Mouse (Mus musculus): ENCODE data around the gene Selenoh. TPM values are rescaled to one million over a fixed set of nuclear protein-coding genes. Genes with fewer than 3 reads are reported as not detected.

Selenoh gene
- polyA plus RNA-seq, 1 experiment, result 129 TPM

DNA sequence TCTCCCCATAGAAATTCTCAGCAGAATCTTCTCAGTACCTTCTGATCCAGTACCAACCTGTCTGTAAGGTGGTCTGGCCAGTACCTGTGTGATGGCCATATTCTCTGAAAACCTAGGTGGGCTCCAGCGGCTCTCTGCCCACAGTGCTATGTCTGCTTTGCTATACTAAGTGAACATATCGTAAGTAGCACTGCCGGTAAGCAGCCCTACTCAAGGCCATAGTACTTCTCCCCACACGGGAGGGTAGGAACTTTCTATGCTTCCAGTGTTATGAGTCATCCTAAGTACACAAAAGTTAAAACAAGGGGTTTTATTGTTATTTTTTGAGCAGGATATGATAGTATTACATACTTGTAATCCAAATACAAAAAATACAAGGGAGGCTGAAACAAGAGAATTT is 36.6 kb downstream of the Selenoh start:
- H3K79me2 ChIP-seq (ENCODE audit: control insufficient read depth, insufficient read depth), result peaks cover 94% of the 10 kb centered on the region
- no peaks in the 10 kb centered on the region for H3K27me3 ChIP-seq (ENCODE audit: control insufficient read depth, insufficient read depth, insufficient read length)
- peak overlapping the region; percentile 100 for H3K4me2 ChIP-seq (ENCODE audit: low read depth)
- H3ac ChIP-seq (ENCODE audit: control insufficient read depth, insufficient read length), result no peak overlapping the region
- H3K36me3 ChIP-seq (ENCODE audit: control insufficient read depth, insufficient read depth), result no peaks in the 10 kb centered on the region
- no peak for TF ChIP-seq MAX (IDR thresholded peaks at IDR 0.05; ENCODE audit: low read depth)
- TF ChIP-seq TCF3 (IDR thresholded peaks at IDR 0.05; ENCODE audit: insufficient read length, low read depth), result no peak
- no peak for TF ChIP-seq MYOD1 (IDR thresholded peaks at IDR 0.05; ENCODE audit: control insufficient read depth in 1 of 3, insufficient read length in 2 of 3, low read depth in 2 of 3)
- TF ChIP-seq REST (IDR thresholded peaks at IDR 0.05; ENCODE audit: insufficient read depth, insufficient read length), result no peak
- H3K4me3 ChIP-seq, result peak overlapping the region; percentile 12

DNA sequence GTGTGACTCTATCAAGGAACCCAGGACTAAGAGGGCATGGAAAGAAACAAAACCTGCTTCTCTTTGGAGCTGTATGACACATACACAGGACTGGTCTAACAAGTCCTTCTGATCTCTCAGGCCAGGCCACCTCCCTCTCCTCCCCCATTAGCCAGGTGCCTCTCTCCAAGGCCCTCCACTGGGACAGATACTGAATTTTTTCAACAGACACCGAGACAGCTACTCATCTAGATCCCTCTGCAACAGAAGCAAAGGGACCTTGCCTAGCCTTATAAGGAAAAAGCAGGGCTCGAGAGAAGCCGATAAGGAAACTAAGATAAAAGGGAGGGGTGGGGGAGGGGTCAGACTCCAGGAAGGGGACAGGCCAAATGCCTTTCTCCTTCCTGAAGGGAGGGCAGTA is 37.6 kb downstream of the Selenoh start:
- H3K4me2 ChIP-seq (ENCODE audit: low read depth), result peak overlapping the region; percentile 100
- peaks cover 94% of the 10 kb centered on the region for H3K79me2 ChIP-seq (ENCODE audit: control insufficient read depth, insufficient read depth)
- H3ac ChIP-seq (ENCODE audit: control insufficient read depth, insufficient read length), result no peak overlapping the region
- H3K4me3 ChIP-seq, result no peak overlapping the region
- H3K36me3 ChIP-seq (ENCODE audit: control insufficient read depth, insufficient read depth), result no peaks in the 10 kb centered on the region
- H3K27me3 ChIP-seq (ENCODE audit: control insufficient read depth, insufficient read depth, insufficient read length), result no peaks in the 10 kb centered on the region
- TF ChIP-seq MAX (IDR thresholded peaks at IDR 0.05; ENCODE audit: low read depth) (no peak), CEBPB (IDR thresholded peaks at IDR 0.05; ENCODE audit: insufficient read depth, poor library complexity, severe bottlenecking) (no peak), MYOD1 (IDR thresholded peaks at IDR 0.05; ENCODE audit: control insufficient read depth in 1 of 3, insufficient read length in 2 of 3, low read depth in 2 of 3) (no peak), TCF12 (IDR thresholded peaks at IDR 0.05; ENCODE audit: insufficient read depth, poor library complexity, severe bottlenecking) (no peak), E2F4 (IDR thresholded peaks at IDR 0.05; ENCODE audit: insufficient read depth) (no peak), POLR2A (IDR thresholded peaks at IDR 0.05; ENCODE audit: insufficient read length, low read depth) (no peak), REST (IDR thresholded peaks at IDR 0.05; ENCODE audit: insufficient read depth, insufficient read length) (no peak), SRF (IDR thresholded peaks at IDR 0.05; ENCODE audit: control insufficient read depth, insufficient read length, low read depth) (no peak), MYOG (IDR thresholded peaks at IDR 0.05; ENCODE audit: control insufficient read depth in 1 of 3, insufficient read depth in 1 of 3, insufficient read length in 2 of 3, low read depth in 2 of 3) (no peak), USF1 (IDR thresholded peaks at IDR 0.05; ENCODE audit: low read depth) (no peak), POLR2AphosphoS2 (IDR thresholded peaks at IDR 0.05; ENCODE audit: insufficient read length, low read depth) (no peak), TCF3 (IDR thresholded peaks at IDR 0.05; ENCODE audit: insufficient read length, low read depth) (no peak)

GRCm38 (mm10) chr2:84632001-84632400 is 38.6 kb downstream of the Selenoh start:
- TF ChIP-seq TCF3 (IDR thresholded peaks at IDR 0.05; ENCODE audit: insufficient read length, low read depth) (no peak), MYOD1 (IDR thresholded peaks at IDR 0.05; ENCODE audit: control insufficient read depth in 1 of 3, insufficient read length in 2 of 3, low read depth in 2 of 3) (no peak), SRF (IDR thresholded peaks at IDR 0.05; ENCODE audit: control insufficient read depth, insufficient read length, low read depth) (no peak), MAX (IDR thresholded peaks at IDR 0.05; ENCODE audit: low read depth) (no peak), REST (IDR thresholded peaks at IDR 0.05; ENCODE audit: insufficient read depth, insufficient read length) (no peak)
- Histone ChIP-seq H3K36me3 (ENCODE audit: control insufficient read depth, insufficient read depth) (no peaks in the 10 kb centered on the region), H3K4me2 (ENCODE audit: low read depth) (no peak overlapping the region), H3K79me2 (ENCODE audit: control insufficient read depth, insufficient read depth) (peaks cover 94% of the 10 kb centered on the region), H3K4me3 (no peak overlapping the region), H3ac (ENCODE audit: control insufficient read depth, insufficient read length) (no peak overlapping the region), H3K27me3 (ENCODE audit: control insufficient read depth, insufficient read depth, insufficient read length) (no peaks in the 10 kb centered on the region)

DNA sequence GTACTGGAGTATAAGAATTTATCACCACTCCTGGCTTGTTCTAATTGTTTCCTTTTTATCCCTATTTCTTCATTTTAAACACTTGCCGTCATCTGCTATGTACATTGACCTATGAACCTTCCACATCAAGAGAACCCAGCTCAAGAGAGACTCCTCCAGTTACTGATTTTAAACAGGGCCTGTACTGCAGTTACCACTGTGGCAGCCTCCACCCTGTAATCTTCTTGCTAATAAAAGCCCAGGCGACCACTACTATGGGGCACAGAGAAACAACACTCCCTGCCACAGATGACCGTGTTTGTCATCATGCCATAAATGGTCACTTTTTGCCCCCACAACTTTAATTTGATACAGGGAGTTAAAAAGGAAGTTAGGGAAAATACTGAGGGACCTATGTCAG is 43.5 kb downstream of the Selenoh start:
- Histone ChIP-seq H3K4me2 (ENCODE audit: low read depth) (peak overlapping the region; percentile 24), H3K79me2 (ENCODE audit: control insufficient read depth, insufficient read depth) (peaks cover 100% of the 10 kb centered on the region), H3K4me3 (no peak overlapping the region), H3K27me3 (ENCODE audit: control insufficient read depth, insufficient read depth, insufficient read length) (no peaks in the 10 kb centered on the region), H3ac (ENCODE audit: control insufficient read depth, insufficient read length) (no peak overlapping the region), H3K36me3 (ENCODE audit: control insufficient read depth, insufficient read depth) (peaks cover 6% of the 10 kb centered on the region)
- TF ChIP-seq SRF (IDR thresholded peaks at IDR 0.05; ENCODE audit: control insufficient read depth, insufficient read length, low read depth) (no peak), MYOD1 (IDR thresholded peaks at IDR 0.05; ENCODE audit: control insufficient read depth in 1 of 3, insufficient read length in 2 of 3, low read depth in 2 of 3) (no peak), POLR2AphosphoS2 (IDR thresholded peaks at IDR 0.05; ENCODE audit: insufficient read length, low read depth) (no peak), MYOG (IDR thresholded peaks at IDR 0.05; ENCODE audit: control insufficient read depth in 1 of 3, insufficient read depth in 1 of 3, insufficient read length in 2 of 3, low read depth in 2 of 3) (no peak), TCF12 (IDR thresholded peaks at IDR 0.05; ENCODE audit: insufficient read depth, poor library complexity, severe bottlenecking) (no peak), USF1 (IDR thresholded peaks at IDR 0.05; ENCODE audit: low read depth) (no peak), E2F4 (IDR thresholded peaks at IDR 0.05; ENCODE audit: insufficient read depth) (no peak), REST (IDR thresholded peaks at IDR 0.05; ENCODE audit: insufficient read depth, insufficient read length) (no peak), MAX (IDR thresholded peaks at IDR 0.05; ENCODE audit: low read depth) (no peak), TCF3 (IDR thresholded peaks at IDR 0.05; ENCODE audit: insufficient read length, low read depth) (no peak)

DNA sequence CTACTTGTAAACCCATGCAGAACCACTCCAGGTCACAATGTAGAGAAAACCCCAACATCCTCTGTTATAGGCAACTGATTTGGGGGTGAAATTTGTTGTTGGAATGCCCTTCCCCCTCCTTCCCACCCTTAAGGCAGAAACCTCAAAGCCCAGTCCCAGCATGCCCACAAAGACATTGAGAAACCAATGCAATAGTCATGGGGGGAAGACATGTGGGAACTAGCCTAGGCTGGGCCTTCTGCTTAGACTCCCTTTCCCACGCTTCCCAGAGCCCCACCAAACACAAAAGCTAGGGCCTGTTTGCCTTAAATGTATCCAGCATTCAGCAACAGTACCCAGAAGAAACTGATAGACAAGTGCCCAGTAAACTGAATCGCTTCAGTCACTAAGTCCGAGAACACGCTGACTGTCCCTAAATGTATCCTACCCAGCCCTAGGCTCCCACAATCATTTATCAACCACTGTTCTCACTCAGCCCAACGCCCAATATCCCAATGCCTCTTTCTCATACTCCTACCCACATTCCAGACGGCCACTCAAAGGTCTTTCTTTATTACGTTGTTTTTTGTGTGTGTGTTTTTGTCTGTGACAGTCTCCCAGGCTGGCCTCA is 44.1 kb downstream of the Selenoh start:
- no peaks in the 10 kb centered on the region for H3K27me3 ChIP-seq (ENCODE audit: control insufficient read depth, insufficient read depth, insufficient read length)
- H3ac ChIP-seq (ENCODE audit: control insufficient read depth, insufficient read length), result no peak overlapping the region
- no peak for TF ChIP-seq USF1 (IDR thresholded peaks at IDR 0.05; ENCODE audit: low read depth)
- TF ChIP-seq POLR2A (IDR thresholded peaks at IDR 0.05; ENCODE audit: insufficient read length, low read depth), result no peak
- no peak for TF ChIP-seq TCF3 (IDR thresholded peaks at IDR 0.05; ENCODE audit: insufficient read length, low read depth)
- TF ChIP-seq MYOG (IDR thresholded peaks at IDR 0.05; ENCODE audit: control insufficient read depth in 1 of 3, insufficient read depth in 1 of 3, insufficient read length in 2 of 3, low read depth in 2 of 3), result no peak
- TF ChIP-seq TCF12 (IDR thresholded peaks at IDR 0.05; ENCODE audit: insufficient read depth, poor library complexity, severe bottlenecking), result no peak
- no peak for TF ChIP-seq CEBPB (IDR thresholded peaks at IDR 0.05; ENCODE audit: insufficient read depth, poor library complexity, severe bottlenecking)
- peaks cover 100% of the 10 kb centered on the region for H3K79me2 ChIP-seq (ENCODE audit: control insufficient read depth, insufficient read depth)
- peaks cover 12% of the 10 kb centered on the region for H3K36me3 ChIP-seq (ENCODE audit: control insufficient read depth, insufficient read depth)
- H3K4me3 ChIP-seq, result no peak overlapping the region
- peak overlapping the region; percentile 24 for H3K4me2 ChIP-seq (ENCODE audit: low read depth)
